Mouse (Mus musculus) testis, adult 2 months (tissue): ENCODE measurements around the gene Kdsr.

Experiments
- CTCF ChIP-seq: fragments of 200-500 bp; IDR thresholded peaks from 2 replicates; pipeline ENCODE4 v1.5.1; 2012; ENCODE audit warnings: low read depth, mild to moderate bottlenecking, inconsistent platforms, low read length, moderate library complexity; ENCODE audit not compliant: control insufficient read depth, insufficient read depth, insufficient replicate concordance
- POLR2A ChIP-seq: fragments of 200-500 bp; IDR thresholded peaks from 2 replicates; pipeline ENCODE4 v1.6.1; 2012; ENCODE audit warnings: low read depth, mild to moderate bottlenecking, inconsistent platforms, low read length, moderate library complexity; ENCODE audit not compliant: control insufficient read depth

- no peak for TF ChIP-seq POLR2A
- no peak for TF ChIP-seq CTCF
These were observed 45.0 kb downstream of the Kdsr start for GRCm38 (mm10) chr1:106714530-106714981.
